Mouse (Mus musculus): ENCODE results near the gene Prmt6.

Gene Prmt6

DNA sequence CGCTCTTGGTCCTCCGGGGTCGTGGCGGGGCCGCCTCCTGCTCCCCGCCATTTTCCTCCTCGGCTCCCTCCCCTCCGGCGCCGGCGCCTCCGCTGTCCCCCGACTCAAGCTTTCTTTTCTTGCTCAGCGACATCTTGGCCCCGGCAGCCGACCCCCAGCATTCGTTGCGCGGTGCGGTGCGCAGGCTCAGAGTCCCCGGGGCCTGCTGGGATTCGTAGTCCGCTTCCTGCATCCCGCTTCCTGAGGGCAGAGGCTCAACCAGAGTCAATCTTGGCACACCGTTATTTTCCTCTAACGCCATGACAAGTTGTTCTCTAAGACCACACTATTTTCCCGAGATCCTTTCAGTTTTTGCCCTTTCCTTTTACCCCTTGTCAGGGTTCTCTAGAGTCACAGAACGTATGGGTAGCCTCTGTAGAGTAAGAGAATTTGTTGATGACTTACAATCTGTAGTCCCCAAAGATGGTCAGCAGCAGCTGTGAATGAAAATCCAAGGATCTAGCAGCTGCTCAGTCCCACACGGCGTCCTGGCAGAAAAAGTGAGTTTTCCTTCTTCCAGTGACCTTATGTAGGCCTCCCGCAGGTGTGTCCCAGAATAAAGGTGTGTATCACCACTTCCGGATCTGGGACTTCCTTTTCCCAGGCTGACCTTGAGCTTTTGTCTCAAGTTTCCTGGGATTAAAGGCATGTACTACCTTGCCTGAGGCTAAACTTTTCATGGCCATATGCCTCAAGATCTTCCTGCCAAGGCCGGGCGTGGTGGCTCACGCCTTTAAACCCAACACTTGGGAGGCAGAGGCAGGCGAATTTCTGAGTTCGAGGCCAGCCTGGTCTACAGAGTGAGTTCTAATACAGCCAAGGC is at the start of gene Prmt6:
TSS of gene Prmt6 (minus strand) at position 160 of the 862 bp plus-strand sequence.
- DNase-seq: peak; percentile 93

DNA sequence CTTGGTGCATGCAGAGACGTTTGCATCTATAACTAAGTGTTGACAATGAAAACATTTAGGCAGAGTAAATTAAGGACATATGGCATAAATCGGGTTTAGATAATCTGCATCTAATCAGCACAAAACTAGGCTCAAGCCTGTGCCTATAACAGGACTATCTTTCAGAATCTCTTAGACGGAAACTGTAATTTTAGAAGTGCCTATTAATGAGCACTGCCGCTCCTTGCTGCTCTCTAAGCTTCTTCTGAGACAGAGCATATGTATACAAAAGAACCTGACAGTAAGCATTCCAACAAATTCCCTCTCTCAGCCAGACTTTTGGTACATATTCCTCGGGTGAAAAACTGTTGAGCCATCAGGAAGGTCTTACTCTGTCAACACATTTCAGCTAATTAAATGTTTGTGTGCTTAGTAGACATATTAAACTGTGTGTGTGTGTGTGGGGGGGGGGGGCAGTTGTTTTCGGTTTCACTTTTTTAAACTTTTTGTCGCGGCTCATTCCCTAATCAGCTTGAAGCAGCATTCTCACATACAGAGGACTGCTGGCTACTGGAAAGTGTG is 39.8 kb upstream of the Prmt6 start:
- DNase-seq: no peak

DNA sequence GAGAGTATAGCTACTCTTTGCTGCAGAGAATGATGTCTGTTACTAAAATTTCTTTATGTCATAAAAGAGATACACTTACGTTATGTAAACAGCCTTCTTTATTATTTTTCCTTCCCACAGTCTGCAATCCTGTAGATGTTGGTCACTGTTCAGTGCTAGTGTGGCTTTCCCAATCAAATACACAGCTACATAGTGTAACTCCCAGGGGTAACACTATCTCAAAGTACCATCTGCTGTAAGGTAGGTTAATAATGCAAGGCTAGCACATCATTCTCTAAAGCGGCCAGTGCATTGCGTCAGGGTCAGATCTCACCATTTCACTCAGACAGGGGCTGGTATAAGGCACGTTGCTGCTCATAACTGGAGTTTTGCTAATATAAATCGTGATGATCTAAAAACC is 31.9 kb upstream of the Prmt6 start:
- DNase-seq: no peak

DNA sequence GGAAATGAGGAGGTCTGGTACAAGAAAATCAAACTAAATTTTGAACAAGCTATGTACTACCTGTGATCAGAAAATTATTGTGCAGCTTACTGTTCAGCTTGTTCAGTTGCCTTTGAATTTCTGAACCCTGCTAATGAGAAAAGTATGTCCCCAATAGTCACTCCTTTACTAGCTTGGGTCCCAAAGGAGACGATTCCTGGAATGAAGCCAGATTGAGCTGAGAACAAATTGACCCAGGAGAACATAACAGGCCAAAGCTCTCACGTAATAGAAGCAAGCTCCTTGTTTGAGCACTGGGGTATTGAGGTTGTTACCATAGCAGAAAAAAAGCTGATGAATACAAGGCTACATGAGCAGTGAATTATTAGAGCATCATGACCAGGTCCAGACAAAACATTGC is 17.0 kb upstream of the Prmt6 start:
- DNase-seq: no peak

DNA sequence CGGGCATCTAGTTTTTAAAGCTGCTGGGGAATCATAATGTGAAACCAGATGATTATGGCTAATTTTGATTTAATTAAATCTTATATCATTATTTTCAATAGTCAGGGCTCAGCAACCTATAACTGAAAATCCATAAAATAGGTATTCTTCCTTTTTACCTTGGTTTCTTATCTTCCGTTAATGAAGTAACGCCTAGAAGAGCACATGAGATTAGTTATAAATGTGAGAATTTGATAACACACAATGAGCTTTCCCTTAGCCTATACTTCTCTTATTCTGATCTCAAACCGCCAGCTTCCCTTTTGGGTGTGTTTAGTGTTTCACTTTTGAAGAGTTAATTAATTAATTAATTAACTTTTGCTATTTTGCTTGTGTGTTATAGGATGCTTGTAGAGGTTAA is 2.3 kb upstream of the Prmt6 start:
- no peak for DNase-seq

DNA sequence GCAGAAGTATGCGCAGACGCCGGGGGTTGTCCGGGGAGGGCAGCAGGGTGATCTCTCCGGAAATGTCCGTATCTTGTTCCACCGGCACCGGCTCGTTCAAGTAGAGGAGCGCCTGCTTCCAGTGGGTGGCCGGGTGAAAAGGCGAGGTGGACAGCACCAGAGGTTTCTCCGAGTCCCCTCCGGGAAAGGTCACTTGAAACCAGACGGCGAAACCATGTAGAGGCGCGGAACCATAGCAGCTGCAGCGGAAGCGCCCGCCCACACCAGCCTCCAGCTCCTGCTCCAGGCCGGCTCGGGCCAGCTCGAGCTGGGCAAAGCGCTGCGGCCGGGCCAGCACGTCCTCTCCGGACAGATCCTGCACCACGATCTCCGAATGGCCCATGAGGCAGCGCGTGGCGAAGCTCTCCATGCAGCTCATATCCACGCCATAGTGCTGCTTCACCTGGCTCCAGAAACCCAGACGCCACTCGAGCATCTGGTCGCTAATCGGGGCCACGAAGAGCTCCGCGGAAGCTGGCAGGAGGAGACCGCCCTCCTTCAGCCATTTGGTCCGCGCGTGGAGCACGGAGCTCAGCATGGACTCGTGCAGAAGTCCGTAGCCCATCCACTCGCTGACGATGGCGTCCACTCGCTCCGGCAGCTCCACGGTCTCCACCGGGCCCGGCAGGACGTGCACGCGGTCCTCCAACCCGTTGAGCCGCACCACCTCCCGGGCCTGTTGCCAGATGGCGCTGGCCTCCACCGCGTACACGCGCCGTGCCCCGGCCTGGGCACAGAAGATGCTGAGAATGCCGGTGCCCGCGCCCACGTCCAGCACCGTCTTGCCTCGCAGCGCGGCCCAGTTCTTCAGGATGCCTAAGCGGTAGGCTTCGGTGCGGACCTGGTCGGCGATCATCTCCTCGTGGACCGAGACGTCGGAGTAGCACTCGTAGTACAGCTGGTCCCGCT is 633 bp downstream of the Prmt6 start:
- peak; percentile 68 for DNase-seq

DNA sequence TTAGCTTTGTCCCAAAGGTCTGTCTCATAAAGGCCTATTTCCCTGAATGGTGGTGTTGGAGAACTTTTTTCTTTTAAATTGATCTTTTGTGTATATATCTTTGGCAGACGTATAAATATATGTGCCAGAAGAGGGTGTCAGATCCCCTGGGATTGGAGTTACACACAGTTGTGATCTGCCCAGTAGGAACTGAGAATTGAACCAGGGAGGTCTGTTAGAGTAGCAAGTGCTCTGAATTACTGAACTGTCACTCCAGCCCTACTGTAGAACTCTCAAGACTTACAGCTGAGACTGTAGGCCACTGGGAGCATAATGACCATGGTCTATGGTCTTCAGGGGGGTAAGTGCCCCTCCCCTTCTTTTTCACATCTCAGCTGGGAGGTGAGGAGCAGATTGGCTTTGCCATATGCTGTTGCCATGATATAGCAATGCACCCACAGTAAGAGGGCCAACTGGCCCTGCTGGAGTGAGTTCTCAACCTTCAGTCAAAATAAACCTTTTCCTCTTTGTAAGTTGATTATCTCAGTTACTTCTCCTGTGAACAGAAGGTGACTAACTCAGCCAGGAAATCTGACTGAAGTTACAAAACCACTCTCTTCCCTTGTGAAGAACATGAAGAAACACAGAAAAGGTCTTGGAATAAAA is 13.9 kb downstream of the Prmt6 start:
- no peak for DNase-seq
